Mouse (Mus musculus): ENCODE measurements around the gene Wdr63. TPM values are rescaled to one million over a fixed set of nuclear protein-coding genes. Genes with fewer than 3 reads are reported as not detected.

Wdr63 gene
- total and polyA plus RNA-seq, 3 experiments, result not detected

DNA sequence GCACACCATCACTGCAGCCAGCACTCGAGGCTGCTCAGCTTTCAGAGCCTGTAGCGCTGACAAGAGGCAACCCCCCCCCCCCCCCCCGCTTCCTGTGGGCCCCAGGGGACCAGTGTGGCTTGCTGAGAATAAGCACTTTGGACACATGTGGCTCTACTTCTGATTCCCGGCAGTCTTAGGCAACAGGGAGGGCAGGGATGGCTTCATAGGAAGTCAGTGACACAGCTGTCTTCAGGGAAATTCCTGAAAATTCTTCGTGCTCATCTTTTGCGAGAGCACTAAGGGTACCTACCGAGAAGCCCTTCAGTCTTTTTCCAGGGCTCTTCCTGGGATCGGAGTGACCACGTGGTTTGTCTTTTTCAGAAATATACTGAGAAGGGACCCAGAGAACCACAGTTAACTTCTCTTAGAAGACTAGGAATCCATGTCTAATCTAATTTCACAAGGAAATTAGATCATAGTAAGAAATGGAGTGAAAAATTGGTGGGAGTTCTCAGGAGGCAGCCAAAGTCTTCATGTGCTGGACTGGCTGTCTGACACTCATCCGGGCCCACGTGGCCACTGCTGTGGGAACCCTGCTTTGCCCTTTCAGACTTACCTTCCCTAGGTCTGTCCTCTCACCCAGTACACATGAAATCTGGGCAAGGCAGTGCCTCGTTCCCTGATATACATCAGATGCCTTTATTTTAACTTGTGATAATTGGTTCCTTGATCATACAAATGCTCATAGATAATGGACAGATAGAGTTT is 46.1 kb upstream of the Wdr63 start:
- H3K27ac ChIP-seq (ENCODE audit: control insufficient read depth, low read depth, low read length), result no peak overlapping the region

DNA sequence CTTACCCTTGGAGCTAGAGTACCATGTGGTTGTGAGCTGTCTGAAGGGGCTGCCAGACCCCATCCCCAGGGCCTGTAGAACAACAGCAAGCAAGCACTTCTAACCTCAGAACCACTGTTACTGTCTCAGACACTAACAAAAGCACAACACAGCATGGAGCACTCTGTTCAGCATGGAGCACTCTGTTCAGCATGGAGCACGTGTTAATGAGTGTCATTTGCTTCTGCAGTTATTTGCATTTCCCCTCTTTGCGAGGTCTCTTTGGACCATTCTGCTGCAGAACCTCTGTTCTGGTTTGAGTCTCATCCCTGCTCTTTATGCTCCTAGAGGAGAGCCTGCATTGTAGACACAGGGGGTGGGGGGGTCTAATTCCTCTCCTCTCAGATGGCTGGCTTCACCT is 45.0 kb upstream of the Wdr63 start:
- no peak overlapping the region for H3K9ac ChIP-seq (ENCODE audit: control insufficient read depth, low read depth, low read length, poor library complexity, severe bottlenecking)
- H3K9me3 ChIP-seq (replicated peaks; ENCODE audit: insufficient read depth, low read length), result no peaks in the 10 kb centered on the region
- H3K79me2 ChIP-seq (ENCODE audit: control insufficient read depth, insufficient read depth, low read length, poor library complexity), result no peaks in the 10 kb centered on the region
- H3K36me3 ChIP-seq (ENCODE audit: control insufficient read depth in 1 of 2, insufficient read depth in 2 of 2, low read length in 2 of 2), result no peaks in the 10 kb centered on the region
- no peak overlapping the region for H3K4me3 ChIP-seq (ENCODE audit: control insufficient read depth in 1 of 2, insufficient read depth in 1 of 2, low read depth in 2 of 2, low read length in 2 of 2)
- no peak overlapping the region for H3K27ac ChIP-seq (ENCODE audit: control insufficient read depth, low read depth, low read length)
- no peak for DNase-seq (ENCODE audit: low read depth, low spot score)
- H3K4me1 ChIP-seq (ENCODE audit: control insufficient read depth in 1 of 2, insufficient read depth in 2 of 2, low read length in 2 of 2), result no peaks in the 10 kb centered on the region
- TF ChIP-seq MAX (IDR thresholded peaks at IDR 0.05; ENCODE audit: low read length) (no peak), MAFK (IDR thresholded peaks at IDR 0.05; ENCODE audit: borderline replicate concordance, low read depth, low read length) (no peak), BHLHE40 (IDR thresholded peaks at IDR 0.05; ENCODE audit: borderline replicate concordance, low read depth, low read length) (no peak), RCOR1 (IDR thresholded peaks at IDR 0.05; ENCODE audit: low read depth, low read length) (no peak)
- H3K27me3 ChIP-seq (ENCODE audit: control insufficient read depth in 1 of 2, insufficient read depth in 2 of 2, low read length in 2 of 2), result no peaks in the 10 kb centered on the region; a peak in 1 of 4 replicates

More for the DNA sequence above, 46.1 kb upstream of the Wdr63 start:
- DNase-seq (ENCODE audit: low read depth, low spot score), result no peak
- TF ChIP-seq CHD2 (IDR thresholded peaks at IDR 0.05; ENCODE audit: low read length), result no peak
- TF ChIP-seq E2F4 (IDR thresholded peaks at IDR 0.05; ENCODE audit: borderline replicate concordance, low read depth, low read length), result no peak
- TF ChIP-seq MEF2A (IDR thresholded peaks at IDR 0.05; ENCODE audit: extremely low read depth, insufficient replicate concordance, low read depth, low read length, poor library complexity, severe bottlenecking), result no peak
- TF ChIP-seq MAZ (IDR thresholded peaks at IDR 0.05; ENCODE audit: low read depth, low read length), result no peak
- TF ChIP-seq ELF1 (IDR thresholded peaks at IDR 0.05; ENCODE audit: low read depth, low read length), result no peak
- no peak for TF ChIP-seq CHD1 (IDR thresholded peaks at IDR 0.05; ENCODE audit: low read depth, low read length)
- no peaks in the 10 kb centered on the region; a peak in 1 of 4 replicates for H3K27me3 ChIP-seq (ENCODE audit: control insufficient read depth in 1 of 2, insufficient read depth in 2 of 2, low read length in 2 of 2)
- H3K4me3 ChIP-seq (ENCODE audit: control insufficient read depth in 1 of 2, insufficient read depth in 1 of 2, low read depth in 2 of 2, low read length in 2 of 2), result no peak overlapping the region
- H3K9ac ChIP-seq (ENCODE audit: control insufficient read depth, low read depth, low read length, poor library complexity, severe bottlenecking), result no peak overlapping the region
- H3K36me3 ChIP-seq (ENCODE audit: control insufficient read depth in 1 of 2, insufficient read depth in 2 of 2, low read length in 2 of 2), result no peaks in the 10 kb centered on the region
- no peaks in the 10 kb centered on the region for H3K4me1 ChIP-seq (ENCODE audit: control insufficient read depth in 1 of 2, insufficient read depth in 2 of 2, low read length in 2 of 2)
- H3K9me3 ChIP-seq (replicated peaks; ENCODE audit: insufficient read depth, low read length), result no peaks in the 10 kb centered on the region
- no peaks in the 10 kb centered on the region for H3K79me2 ChIP-seq (ENCODE audit: control insufficient read depth, insufficient read depth, low read length, poor library complexity)

DNA sequence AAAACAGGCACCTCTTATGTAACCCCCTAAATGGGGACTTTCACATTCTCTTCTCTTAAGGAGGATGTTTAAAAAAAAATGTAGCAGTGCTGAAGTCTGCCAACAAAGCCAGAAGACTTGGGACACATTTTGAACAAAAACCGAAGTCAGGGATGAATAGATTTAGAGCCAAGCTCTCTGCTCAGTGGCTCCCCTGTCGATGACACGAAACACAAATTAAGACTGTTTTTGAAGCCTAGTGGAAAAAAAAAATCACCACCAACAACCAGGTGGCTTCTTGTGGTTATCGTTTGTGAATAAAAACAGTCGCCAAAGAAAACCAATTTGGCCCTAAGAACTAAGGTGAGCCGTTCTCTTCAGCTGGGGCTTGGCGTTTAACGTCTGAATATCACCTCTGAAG is 44.4 kb upstream of the Wdr63 start:
- no peak for DNase-seq (ENCODE audit: low read depth, low spot score)
- Histone ChIP-seq H3K27me3 (ENCODE audit: control insufficient read depth in 1 of 2, insufficient read depth in 2 of 2, low read length in 2 of 2) (no peaks in the 10 kb centered on the region; a peak in 1 of 4 replicates), H3K4me3 (ENCODE audit: control insufficient read depth in 1 of 2, insufficient read depth in 1 of 2, low read depth in 2 of 2, low read length in 2 of 2) (no peak overlapping the region), H3K9ac (ENCODE audit: control insufficient read depth, low read depth, low read length, poor library complexity, severe bottlenecking) (no peak overlapping the region), H3K79me2 (ENCODE audit: control insufficient read depth, insufficient read depth, low read length, poor library complexity) (no peaks in the 10 kb centered on the region), H3K36me3 (ENCODE audit: control insufficient read depth in 1 of 2, insufficient read depth in 2 of 2, low read length in 2 of 2) (no peaks in the 10 kb centered on the region), H3K27ac (ENCODE audit: control insufficient read depth, low read depth, low read length) (no peak overlapping the region), H3K9me3 (replicated peaks; ENCODE audit: insufficient read depth, low read length) (no peaks in the 10 kb centered on the region), H3K4me1 (ENCODE audit: control insufficient read depth in 1 of 2, insufficient read depth in 2 of 2, low read length in 2 of 2) (no peaks in the 10 kb centered on the region)
- TF ChIP-seq ZC3H11A (IDR thresholded peaks at IDR 0.05; ENCODE audit: low read depth, low read length), result no peak
- TF ChIP-seq USF2 (IDR thresholded peaks at IDR 0.05; ENCODE audit: borderline replicate concordance in 1 of 2, insufficient read depth in 1 of 2, low read depth in 1 of 2, low read length in 2 of 2), result no peak
- no peak for TF ChIP-seq CHD1 (IDR thresholded peaks at IDR 0.05; ENCODE audit: low read depth, low read length)
- no peak for TF ChIP-seq EP300 (IDR thresholded peaks at IDR 0.05; ENCODE audit: low read depth in 1 of 2, low read length in 2 of 2)
- TF ChIP-seq MXI1 (IDR thresholded peaks at IDR 0.05; ENCODE audit: low read depth, low read length), result no peak
- TF ChIP-seq SIN3A (IDR thresholded peaks at IDR 0.05; ENCODE audit: low read length), result no peak
- TF ChIP-seq POLR2AphosphoS2 (IDR thresholded peaks at IDR 0.05; ENCODE audit: low read length), result no peak
- no peak for TF ChIP-seq BHLHE40 (IDR thresholded peaks at IDR 0.05; ENCODE audit: borderline replicate concordance, low read depth, low read length)
- no peak for TF ChIP-seq JUND (IDR thresholded peaks at IDR 0.05; ENCODE audit: low read depth, low read length)
- no peak for TF ChIP-seq ELF1 (IDR thresholded peaks at IDR 0.05; ENCODE audit: low read depth, low read length)
- no peak for TF ChIP-seq MYB (IDR thresholded peaks at IDR 0.05; ENCODE audit: low read depth, low read length)
- no peak for TF ChIP-seq ETS1 (IDR thresholded peaks at IDR 0.05; ENCODE audit: low read depth, low read length)
- no peak for TF ChIP-seq CTCF (IDR thresholded peaks at IDR 0.05 in 2 of 3, conservative IDR thresholded peaks at IDR 0.05 in 1 of 3; ENCODE audit: control insufficient read depth in 1 of 3, insufficient read depth in 1 of 3, low read depth in 2 of 3, low read length in 3 of 3, poor library complexity in 1 of 3, severe bottlenecking in 1 of 3)
- TF ChIP-seq MAX (IDR thresholded peaks at IDR 0.05; ENCODE audit: low read length), result no peak
- TF ChIP-seq TAL1 (IDR thresholded peaks at IDR 0.05; ENCODE audit: low read length), result no peak
- no peak for TF ChIP-seq E2F4 (IDR thresholded peaks at IDR 0.05; ENCODE audit: borderline replicate concordance, low read depth, low read length)
- TF ChIP-seq MYC (IDR thresholded peaks at IDR 0.05; ENCODE audit: low read depth, low read length), result no peak
- TF ChIP-seq GATA1 (IDR thresholded peaks at IDR 0.05; ENCODE audit: low read depth, low read length), result no peak
- no peak for TF ChIP-seq USF1 (IDR thresholded peaks at IDR 0.05; ENCODE audit: low read depth, low read length)
- TF ChIP-seq HCFC1 (IDR thresholded peaks at IDR 0.05; ENCODE audit: low read depth, low read length), result no peak

Measured in MEL (cell line).